Mouse (Mus musculus) embryonic facial prominence, embryonic 13.5 days (tissue): ENCODE data around the gene Colgalt2. TPM values are rescaled to one million over a fixed set of nuclear protein-coding genes. Genes with fewer than 3 reads are reported as not detected.

Source experiments
- polyA plus RNA-seq: library from polyadenylated mRNA; unstranded; fragments of >200 nt; fragmentation: Nextera tagmentation; extraction: Ambion mirVana; gene quantifications from 2 replicates; pipeline ENCODE4 v1.2.1, GENCODE M21; 2015

Gene Colgalt2
- polyA plus RNA-seq, 1 experiment from 2014 or later = 3.8 TPM

Other genes with a start within 250 kb of the Colgalt2 start
- 79.5 and 102 TPM in 2 replicates for gene Tsen15, start 13.1 kb upstream of the Colgalt2 start, polyA plus RNA-seq